Mouse (Mus musculus) intestine, embryonic 16.5 days (tissue): ENCODE data around the gene Iqsec1. TPM values are rescaled to one million over a fixed set of nuclear protein-coding genes. Genes with fewer than 3 reads are reported as not detected.

ENCODE experiments used
- ATAC-seq: fragments of 200-750 bp; cut with Nextera tagmentation; 2 replicates; pipeline ENCODE4 v1.8.0; 2017; ENCODE audit warnings: moderate TSS enrichment, moderate library complexity
- H3K27ac ChIP-seq: fragments of 300-500 bp; sonication (generic); 2 replicates; pipeline ENCODE4 v1.5.1; 2014; ENCODE audit warnings: mild to moderate bottlenecking, low read length
- H3K27me3 ChIP-seq: fragments of 300-500 bp; sonication (generic); replicated peaks from 2 replicates; pipeline ENCODE4 v1.6.1; 2014; ENCODE audit warnings: low read length, control low read depth, mixed read lengths; ENCODE audit not compliant: control insufficient read depth, insufficient read depth
- H3K36me3 ChIP-seq: fragments of 300-500 bp; sonication (generic); 2 replicates; pipeline ENCODE4 v1.6.1; 2014; ENCODE audit warnings: low read length, control low read depth; ENCODE audit not compliant: control insufficient read depth, insufficient read depth
- H3K4me1 ChIP-seq: fragments of 300-500 bp; sonication (generic); 2 replicates; pipeline ENCODE4 v1.6.1; 2014; ENCODE audit warnings: low read length, control low read depth, mixed read lengths; ENCODE audit not compliant: control insufficient read depth, insufficient read depth
- H3K4me2 ChIP-seq: fragments of 300-500 bp; sonication (generic); 2 replicates; pipeline ENCODE4 v1.6.1; 2014; ENCODE audit warnings: low read depth, low read length, control low read depth
- H3K4me3 ChIP-seq: fragments of 300-500 bp; sonication (generic); 2 replicates; pipeline ENCODE4 v1.5.1; 2014; ENCODE audit warnings: mild to moderate bottlenecking, low read length
- H3K9ac ChIP-seq: fragments of 300-500 bp; sonication (generic); 2 replicates; pipeline ENCODE4 v1.6.1; 2014; ENCODE audit warnings: low read depth, low read length
- H3K9me3 ChIP-seq: fragments of 300-500 bp; sonication (generic); 2 replicates; pipeline ENCODE4 v1.6.1; 2016; ENCODE audit warnings: low read length, control low read depth; ENCODE audit not compliant: control insufficient read depth
- WGBS: fragments of 180-500 bp; shearing (Covaris S2); extraction: QIAGEN DNeasy Blood & Tissue Kit; methylation state at CpG from one replicate; pipeline ENCODE4 v1.1.7; 2014; 5-methylcytosine and 5-hydroxymethylcytosine counted together
- polyA plus RNA-seq: library from polyadenylated mRNA; unstranded; fragments of >200 nt; fragmentation: Nextera tagmentation; extraction: Ambion mirVana; gene quantifications from 2 replicates; pipeline ENCODE4 v1.2.1, GENCODE M21; 2015

Iqsec1 gene
- polyA plus RNA-seq, 1 experiment from 2014 or later: 6.4 TPM

DNA sequence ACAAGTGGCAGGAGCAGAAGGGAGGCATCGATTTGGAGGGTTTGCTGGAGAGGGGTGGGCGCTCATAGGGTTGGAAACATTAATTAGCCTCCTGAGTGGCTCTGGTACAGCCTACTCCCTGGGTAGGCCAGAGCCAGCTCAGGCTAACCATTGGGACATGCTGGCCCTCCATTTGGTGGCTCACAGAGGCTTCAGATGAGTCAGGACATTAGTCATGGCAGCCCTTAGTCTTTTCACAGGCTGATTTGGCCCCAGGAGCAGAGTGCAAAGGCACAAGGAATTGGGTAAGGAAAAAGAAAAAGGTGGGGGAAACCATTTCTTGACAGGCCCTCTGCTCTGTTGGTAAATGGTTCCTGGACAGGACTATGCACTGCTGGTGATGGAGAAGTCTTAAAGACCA is 287.1 kb downstream of the Iqsec1 start:
- H3K9ac ChIP-seq: no peak overlapping the region
- H3K27me3 ChIP-seq: no peaks in the 10 kb centered on the region
- no peak overlapping the region for H3K27ac ChIP-seq
- H3K4me1 ChIP-seq: peaks cover 35% of the 10 kb centered on the region
- WGBS: 84% methylated on average over 2 of the region's 2 CpGs
- H3K4me2 ChIP-seq: no peak overlapping the region
- no peaks in the 10 kb centered on the region for H3K9me3 ChIP-seq
- ATAC-seq: no peak
- H3K36me3 ChIP-seq: no peaks in the 10 kb centered on the region
- no peak overlapping the region for H3K4me3 ChIP-seq

DNA sequence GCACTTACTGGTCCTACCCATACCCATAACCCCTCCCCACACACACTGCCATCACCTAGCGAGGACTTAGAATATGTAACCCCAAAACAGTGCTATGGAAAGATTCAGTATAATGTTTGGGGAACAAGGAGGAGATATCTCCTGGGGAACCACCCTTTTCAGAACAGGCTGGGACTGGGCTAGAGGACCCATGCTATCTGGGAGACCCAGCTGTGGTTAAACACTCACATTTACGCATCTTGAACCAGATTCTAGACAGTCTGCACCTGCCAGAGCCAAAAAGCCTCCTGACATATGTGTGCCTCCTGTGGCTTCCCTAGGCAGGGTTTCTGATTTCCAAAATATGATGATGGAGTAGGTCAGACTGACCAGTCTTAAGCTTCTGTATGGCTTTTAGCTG is 287.7 kb downstream of the Iqsec1 start:
- Histone ChIP-seq H3K27me3 (no peaks in the 10 kb centered on the region), H3K9ac (no peak overlapping the region)
- 90% methylated on average over 2 of the region's 2 CpGs for WGBS

DNA sequence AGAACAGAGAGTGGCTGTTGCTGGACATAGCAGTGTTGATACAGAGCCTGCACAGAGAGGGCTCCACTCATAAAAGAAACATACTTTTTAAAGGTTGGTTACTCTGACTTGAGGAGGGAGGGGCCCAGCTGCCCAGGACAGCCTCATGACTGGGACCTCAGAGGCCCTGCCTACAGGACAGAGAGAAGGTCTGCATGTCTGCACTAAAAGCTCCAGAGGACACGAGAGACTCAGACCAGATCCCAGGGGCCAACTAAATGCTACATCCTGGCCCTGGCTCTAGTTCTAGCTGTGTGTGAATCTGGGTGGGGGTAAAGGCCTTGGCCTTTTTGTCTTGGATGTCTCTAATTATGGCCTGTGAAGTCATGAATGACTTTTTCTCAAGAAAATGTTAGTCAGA is 288.4 kb downstream of the Iqsec1 start:
- Histone ChIP-seq H3K9ac (no peak overlapping the region), H3K4me2 (no peak overlapping the region), H3K27ac (no peak overlapping the region), H3K4me1 (peaks cover 31% of the 10 kb centered on the region), H3K9me3 (no peaks in the 10 kb centered on the region), H3K27me3 (no peaks in the 10 kb centered on the region), H3K4me3 (no peak overlapping the region), H3K36me3 (no peaks in the 10 kb centered on the region)
- WGBS: 54% methylated on average over 1 of the region's 1 CpGs
- no peak for ATAC-seq

More for the DNA sequence above, 287.7 kb downstream of the Iqsec1 start:
- Histone ChIP-seq H3K4me1 (peaks cover 31% of the 10 kb centered on the region), H3K36me3 (no peaks in the 10 kb centered on the region), H3K9me3 (no peaks in the 10 kb centered on the region), H3K4me2 (no peak overlapping the region), H3K27ac (no peak overlapping the region), H3K4me3 (no peak overlapping the region)
- no peak for ATAC-seq

DNA sequence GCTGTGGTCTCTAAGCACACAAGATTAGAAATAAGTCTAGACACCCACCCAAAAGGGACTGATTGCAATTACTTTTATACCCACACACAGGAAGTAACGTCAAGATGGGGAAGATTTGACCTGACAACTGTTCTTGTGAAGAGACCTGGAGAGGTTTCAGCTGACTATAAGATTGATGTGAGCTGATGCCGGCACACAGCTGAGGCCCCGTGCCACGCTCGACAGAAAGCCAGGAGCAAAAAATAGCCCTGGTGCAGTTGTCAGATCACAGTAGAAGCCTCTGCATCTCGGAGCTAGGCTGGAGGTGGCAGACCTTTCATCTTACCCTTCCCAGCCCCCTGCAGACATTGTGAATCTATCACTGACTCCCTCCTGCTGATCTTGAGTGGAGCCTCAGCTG is 289.6 kb downstream of the Iqsec1 start:
- 52% methylated on average over 6 of the region's 6 CpGs for WGBS
- Histone ChIP-seq H3K4me1 (peaks cover 22% of the 10 kb centered on the region), H3K4me2 (no peak overlapping the region), H3K4me3 (no peak overlapping the region), H3K36me3 (peaks cover 8% of the 10 kb centered on the region), H3K9ac (no peak overlapping the region), H3K27ac (no peak overlapping the region), H3K27me3 (no peaks in the 10 kb centered on the region), H3K9me3 (no peaks in the 10 kb centered on the region)
- ATAC-seq: no peak

DNA sequence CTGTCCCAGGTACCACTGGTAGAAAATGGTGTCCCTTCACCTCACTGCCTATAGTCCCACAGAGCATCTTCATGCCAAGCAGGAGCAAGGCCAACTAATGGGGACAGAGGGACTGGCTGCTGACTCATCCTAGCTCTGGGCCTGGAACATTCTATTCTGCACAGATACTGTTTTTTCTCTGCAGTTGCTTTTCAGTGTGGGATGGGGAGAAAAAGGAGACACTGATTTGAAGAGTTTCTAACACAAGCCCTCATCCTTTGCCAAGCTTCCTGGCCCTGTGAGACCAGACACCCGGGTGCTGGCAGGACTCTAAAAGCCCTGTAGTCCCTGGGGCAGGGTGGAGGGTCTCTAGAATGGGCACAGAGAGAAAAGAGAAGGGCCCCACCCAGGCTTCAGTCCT is 292.7 kb downstream of the Iqsec1 start:
- WGBS: 85% methylated on average over 1 of the region's 1 CpGs
- Histone ChIP-seq H3K4me1 (peaks cover 5% of the 10 kb centered on the region; the same call in 1 of the 2 replicates), H3K27ac (no peak overlapping the region), H3K4me3 (no peak overlapping the region), H3K36me3 (peaks cover 11% of the 10 kb centered on the region), H3K9me3 (no peaks in the 10 kb centered on the region), H3K4me2 (no peak overlapping the region), H3K9ac (no peak overlapping the region), H3K27me3 (no peaks in the 10 kb centered on the region)
- no peak for ATAC-seq

DNA sequence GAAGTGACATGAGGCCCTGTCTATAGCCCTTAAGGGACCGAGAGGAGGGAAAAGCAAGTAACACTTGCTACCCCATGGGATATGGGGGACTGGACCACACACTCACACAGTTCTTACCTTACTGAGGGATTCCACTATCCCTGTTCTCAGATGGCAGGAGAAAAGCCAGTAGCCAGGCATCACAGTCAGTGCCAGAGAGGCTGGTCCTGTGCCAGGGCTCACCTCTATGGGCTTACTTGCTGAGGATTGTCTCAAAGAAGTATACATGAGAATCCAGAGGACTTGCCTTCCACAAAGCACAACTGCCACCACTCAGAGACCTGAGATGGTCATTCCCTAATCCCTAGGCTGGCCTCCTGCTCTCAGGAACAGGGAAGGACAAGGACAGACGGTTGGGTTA is 296.1 kb downstream of the Iqsec1 start:
- 75% methylated on average over 2 of the region's 2 CpGs for WGBS
- no peak for ATAC-seq

DNA sequence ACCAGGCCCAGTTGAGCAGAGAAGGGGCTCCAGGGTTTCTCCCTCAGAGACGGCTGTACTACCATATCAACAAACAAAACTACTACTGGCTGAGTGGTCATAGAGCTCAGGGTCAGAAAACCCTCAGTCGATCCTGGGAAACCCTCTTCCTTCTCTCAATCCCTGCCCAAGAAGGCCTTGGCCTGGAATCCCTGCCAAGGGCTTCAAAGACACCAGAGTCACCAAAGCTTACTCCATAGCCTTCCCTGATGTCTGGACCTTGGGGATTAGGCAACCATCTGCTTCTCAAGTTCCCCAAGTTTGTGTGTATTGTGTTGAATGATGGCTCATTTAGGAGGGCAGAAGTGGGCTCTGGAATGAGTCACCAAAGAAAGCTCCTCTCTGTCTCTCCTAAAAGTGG is 296.6 kb downstream of the Iqsec1 start:
- no peaks in the 10 kb centered on the region for H3K9me3 ChIP-seq
- 73% methylated on average over 2 of the region's 2 CpGs for WGBS

More for the DNA sequence above, 296.1 kb downstream of the Iqsec1 start:
- Histone ChIP-seq H3K27me3 (no peaks in the 10 kb centered on the region), H3K9ac (no peak overlapping the region), H3K4me2 (no peak overlapping the region), H3K27ac (no peak overlapping the region), H3K4me3 (no peak overlapping the region), H3K4me1 (no peaks in the 10 kb centered on the region), H3K9me3 (no peaks in the 10 kb centered on the region), H3K36me3 (peaks cover 20% of the 10 kb centered on the region)

DNA sequence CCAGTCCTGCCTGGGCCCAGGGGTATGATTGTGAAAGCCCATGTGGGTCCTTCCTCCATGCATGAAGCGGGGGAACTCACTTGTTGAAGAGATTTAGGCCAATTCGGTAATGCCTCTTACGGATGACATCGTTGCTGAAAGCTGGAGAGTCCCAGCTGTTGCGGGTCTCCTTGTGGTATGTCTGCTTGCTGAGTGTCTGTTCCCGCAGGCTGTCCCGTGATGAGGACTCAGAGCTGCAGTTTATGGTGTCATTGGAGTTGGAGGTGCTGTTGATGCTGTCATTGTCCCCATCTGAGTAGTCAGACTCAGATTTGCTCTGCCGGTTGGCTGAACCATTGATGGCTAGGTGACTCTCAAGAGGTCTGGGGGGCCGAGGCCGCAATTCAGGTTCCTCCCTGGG is 299.0 kb downstream of the Iqsec1 start:
- 77% methylated on average over 10 of the region's 10 CpGs for WGBS
- no peaks in the 10 kb centered on the region for H3K4me1 ChIP-seq
- H3K4me3 ChIP-seq: no peak overlapping the region
- H3K9me3 ChIP-seq: no peaks in the 10 kb centered on the region
- no peak for ATAC-seq
- H3K4me2 ChIP-seq: no peak overlapping the region
- H3K27me3 ChIP-seq: no peaks in the 10 kb centered on the region
- no peak overlapping the region for H3K9ac ChIP-seq
- H3K36me3 ChIP-seq: peaks cover 18% of the 10 kb centered on the region
- no peak overlapping the region for H3K27ac ChIP-seq

More for the DNA sequence above, 296.6 kb downstream of the Iqsec1 start:
- H3K4me1 ChIP-seq: no peaks in the 10 kb centered on the region
- no peak overlapping the region for H3K9ac ChIP-seq
- H3K27ac ChIP-seq: no peak overlapping the region
- no peak for ATAC-seq
- H3K27me3 ChIP-seq: no peaks in the 10 kb centered on the region
- no peak overlapping the region for H3K4me3 ChIP-seq
- H3K36me3 ChIP-seq: peaks cover 20% of the 10 kb centered on the region
- no peak overlapping the region for H3K4me2 ChIP-seq

DNA sequence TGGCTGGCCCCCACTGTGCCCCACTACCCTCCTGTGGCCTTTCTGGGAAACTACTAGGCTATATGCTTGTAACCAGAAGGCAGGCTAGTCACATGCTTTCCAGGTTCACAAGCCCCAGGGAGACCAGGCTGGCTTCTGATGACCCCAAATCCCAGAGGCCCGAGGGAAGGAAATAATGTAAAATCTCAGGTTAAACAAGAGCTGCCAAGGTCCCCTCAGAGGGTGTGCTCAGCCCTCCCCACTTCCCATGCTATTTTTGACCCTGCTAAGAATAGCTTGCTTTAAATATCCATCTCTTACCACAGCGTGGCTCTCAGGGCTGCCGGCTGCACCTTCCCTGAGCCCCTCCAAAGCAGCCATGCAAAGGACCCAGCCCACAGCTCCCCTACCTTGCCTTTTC is 299.7 kb downstream of the Iqsec1 start:
- Histone ChIP-seq H3K27ac (no peak overlapping the region), H3K36me3 (peaks cover 11% of the 10 kb centered on the region), H3K9me3 (no peaks in the 10 kb centered on the region), H3K9ac (no peak overlapping the region), H3K4me3 (no peak overlapping the region), H3K27me3 (no peaks in the 10 kb centered on the region), H3K4me1 (peaks cover 6% of the 10 kb centered on the region), H3K4me2 (no peak overlapping the region)
- no peak for ATAC-seq
- WGBS: 72% methylated on average over 3 of the region's 3 CpGs

DNA sequence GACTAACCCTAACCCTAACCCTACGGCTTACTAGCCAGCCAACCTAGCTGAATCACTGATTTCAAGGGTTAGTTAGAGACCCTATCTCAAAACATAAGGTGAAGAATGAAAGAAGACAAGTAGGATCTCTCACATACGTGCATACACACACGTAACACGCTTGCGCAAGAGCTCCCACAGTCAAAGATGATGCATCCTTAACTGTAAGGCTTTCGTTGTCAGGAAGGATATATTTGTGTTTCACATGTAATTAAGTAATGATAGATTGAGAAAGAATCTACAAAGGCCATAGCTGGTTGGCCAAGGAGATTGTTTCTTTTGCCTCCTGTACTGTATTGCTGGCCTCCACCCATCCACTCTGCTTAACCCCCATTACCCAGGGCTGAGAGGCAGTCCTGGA is 300.5 kb downstream of the Iqsec1 start:
- Histone ChIP-seq H3K9me3 (no peaks in the 10 kb centered on the region), H3K4me3 (no peak overlapping the region), H3K27ac (no peak overlapping the region), H3K4me1 (peaks cover 13% of the 10 kb centered on the region), H3K9ac (no peak overlapping the region), H3K27me3 (no peaks in the 10 kb centered on the region), H3K36me3 (peaks cover 9% of the 10 kb centered on the region), H3K4me2 (no peak overlapping the region)
- ATAC-seq: no peak
- WGBS: 96% methylated on average over 6 of the region's 6 CpGs
